Mouse (Mus musculus) heart, postnatal 4 days (tissue): ENCODE measurements around the gene Fbxw8. TPM values are rescaled to one million over a fixed set of nuclear protein-coding genes. Genes with fewer than 3 reads are reported as not detected.

ENCODE experiments used
- DNase-seq: peaks from one replicate; pipeline ENCODE4 v3.0.0; 2021
- total RNA-seq, 2 experiments: library from RNA; stranded (reverse); gene quantifications; 2 replicates each; pipeline ENCODE4 v1.2.3; 2021

Fbxw8 gene
- total RNA-seq, 2 experiments from 2014 or later: 54.9 to 61.1 TPM

GRCm38 (mm10) chr5:118073213-118073773, 82.0 kb downstream of the Fbxw8 start:
- no peak for DNase-seq

GRCm38 (mm10) chr5:118071766-118072165, 83.5 kb downstream of the Fbxw8 start:
- DNase-seq: no peak

GRCm38 (mm10) chr5:118069315-118069714, 85.9 kb downstream of the Fbxw8 start:
- DNase-seq: peak; percentile 80

GRCm38 (mm10) chr5:118067984-118068494, 87.2 kb downstream of the Fbxw8 start:
- peak; percentile 34 for DNase-seq

GRCm38 (mm10) chr5:118067572-118067971, 87.7 kb downstream of the Fbxw8 start:
- no peak for DNase-seq

- DNase-seq: peak; percentile 89
Measured at GRCm38 (mm10) chr5:118066828-118067227, 88.4 kb downstream of the Fbxw8 start.

GRCm38 (mm10) chr5:118065516-118066255, 89.6 kb downstream of the Fbxw8 start:
- peak; percentile 53 for DNase-seq

- no peak for DNase-seq
Measured at GRCm38 (mm10) chr5:118064284-118064901, 90.9 kb downstream of the Fbxw8 start.

GRCm38 (mm10) chr5:118063181-118063621, 92.1 kb downstream of the Fbxw8 start:
- no peak for DNase-seq

GRCm38 (mm10) chr5:118061391-118061790, 93.9 kb downstream of the Fbxw8 start:
- no peak for DNase-seq

- no peak for DNase-seq
Measured at GRCm38 (mm10) chr5:118059646-118060045, 95.6 kb downstream of the Fbxw8 start.

GRCm38 (mm10) chr5:118058858-118059257, 96.4 kb downstream of the Fbxw8 start:
- peak; percentile 52 for DNase-seq

GRCm38 (mm10) chr5:118057508-118058111, 97.7 kb downstream of the Fbxw8 start:
- DNase-seq: peak; percentile 64

- no peak for DNase-seq
Measured at GRCm38 (mm10) chr5:118053205-118053604, 102.1 kb downstream of the Fbxw8 start.

GRCm38 (mm10) chr5:118051981-118052662, 103.1 kb downstream of the Fbxw8 start:
- DNase-seq: peak; percentile 62

- no peak for DNase-seq
Measured at GRCm38 (mm10) chr5:118050743-118051142, 104.5 kb downstream of the Fbxw8 start.

- DNase-seq: no peak
Measured at GRCm38 (mm10) chr5:118048928-118049327, 106.3 kb downstream of the Fbxw8 start.

- DNase-seq: no peak
Measured at GRCm38 (mm10) chr5:118048412-118048811, 106.9 kb downstream of the Fbxw8 start.

GRCm38 (mm10) chr5:118047091-118047757, 108.0 kb downstream of the Fbxw8 start:
- no peak for DNase-seq

- DNase-seq: no peak
Measured at GRCm38 (mm10) chr5:118045385-118045784, 109.9 kb downstream of the Fbxw8 start.

GRCm38 (mm10) chr5:118044907-118045306, 110.4 kb downstream of the Fbxw8 start:
- no peak for DNase-seq

GRCm38 (mm10) chr5:118043761-118044160, 111.5 kb downstream of the Fbxw8 start:
- DNase-seq: no peak
